Mouse (Mus musculus): ENCODE measurements around the gene Ap1m1. TPM values are rescaled to one million over a fixed set of nuclear protein-coding genes. Genes with fewer than 3 reads are reported as not detected.
A peak's percentile ranks its signal among the peaks of the same experiment; 100 is the strongest.

Ap1m1 gene
- polyA plus RNA-seq (2014; fragmentation: Nextera tagmentation; extraction: Ambion mirVana): 173 and 190 TPM in 2 replicates

GRCm38 (mm10) chr8:72239499-72240402, at the start of gene Ap1m1:
Ap1m1 (plus strand) TSS chr8:72240018.
- no peaks in the 10 kb centered on the region for H3K27me3 ChIP-seq (ENCODE audit: control insufficient read depth, insufficient read depth, low read length)
- H3K9me3 ChIP-seq (ENCODE audit: control insufficient read depth, low read length): no peaks in the 10 kb centered on the region
- peak; percentile 97 for ATAC-seq (replicated peaks; ENCODE audit: low FRiP score)
- DNase-seq (ENCODE audit: low spot score): peak; percentile 98
- H3K27ac ChIP-seq (ENCODE audit: low read depth, low read length): peak within 1 kb of the TSS; percentile 98
- H3K36me3 ChIP-seq (ENCODE audit: control insufficient read depth, insufficient read depth, low read length): no peaks in the 10 kb centered on the region
- H3K4me3 ChIP-seq (ENCODE audit: low read depth, low read length): peak within 1 kb of the TSS; percentile 63
- H3K4me2 ChIP-seq (ENCODE audit: low read depth, low read length, severe bottlenecking): peak within 1 kb of the TSS; percentile 64
- under 1% methylated on average over 54 of the region's 54 CpGs for WGBS
- H3K9ac ChIP-seq (ENCODE audit: low read length): peak within 1 kb of the TSS; percentile 74
- H3K4me1 ChIP-seq (replicated peaks; ENCODE audit: control insufficient read depth, insufficient read depth, low read length): peaks cover 3% of the 10 kb centered on the region; the same call in 1 of the 2 replicates

GRCm38 (mm10) chr8:72190215-72190539, 49.6 kb upstream of the Ap1m1 start:
- no peak overlapping the region for H3K27ac ChIP-seq (ENCODE audit: low read depth, low read length)
- H3K27me3 ChIP-seq (ENCODE audit: control insufficient read depth, insufficient read depth, low read length): no peaks in the 10 kb centered on the region
- DNase-seq (ENCODE audit: low spot score) (no peak), ATAC-seq (replicated peaks; ENCODE audit: low FRiP score) (no peak)
- no peaks in the 10 kb centered on the region for H3K36me3 ChIP-seq (ENCODE audit: control insufficient read depth, insufficient read depth, low read length)
- no peaks in the 10 kb centered on the region for H3K4me1 ChIP-seq (replicated peaks; ENCODE audit: control insufficient read depth, insufficient read depth, low read length)
- WGBS: 88% methylated on average over 2 of the region's 2 CpGs
- H3K4me3 ChIP-seq (ENCODE audit: low read depth, low read length): no peak overlapping the region
- no peak overlapping the region for H3K4me2 ChIP-seq (ENCODE audit: low read depth, low read length, severe bottlenecking)
- H3K9ac ChIP-seq (ENCODE audit: low read length): no peak overlapping the region
- H3K9me3 ChIP-seq (ENCODE audit: control insufficient read depth, low read length): no peaks in the 10 kb centered on the region

- DNase-seq (ENCODE audit: low spot score) (no peak), ATAC-seq (replicated peaks; ENCODE audit: low FRiP score) (no peak)
- Histone ChIP-seq H3K9ac (ENCODE audit: low read length) (no peak overlapping the region), H3K9me3 (ENCODE audit: control insufficient read depth, low read length) (no peaks in the 10 kb centered on the region), H3K4me3 (ENCODE audit: low read depth, low read length) (no peak overlapping the region), H3K4me2 (ENCODE audit: low read depth, low read length, severe bottlenecking) (no peak overlapping the region), H3K27ac (ENCODE audit: low read depth, low read length) (no peak overlapping the region), H3K4me1 (replicated peaks; ENCODE audit: control insufficient read depth, insufficient read depth, low read length) (no peaks in the 10 kb centered on the region), H3K36me3 (ENCODE audit: control insufficient read depth, insufficient read depth, low read length) (no peaks in the 10 kb centered on the region), H3K27me3 (ENCODE audit: control insufficient read depth, insufficient read depth, low read length) (no peaks in the 10 kb centered on the region)
Observed at GRCm38 (mm10) chr8:72192065-72192464, 47.8 kb upstream of the Ap1m1 start.

GRCm38 (mm10) chr8:72197997-72198396, 41.8 kb upstream of the Ap1m1 start:
- ATAC-seq (replicated peaks; ENCODE audit: low FRiP score): no peak
- 65% methylated on average over 8 of the region's 8 CpGs for WGBS
- no peak overlapping the region for H3K27ac ChIP-seq (ENCODE audit: low read depth, low read length)

GRCm38 (mm10) chr8:72208582-72208981, 31.2 kb upstream of the Ap1m1 start:
- no peak for DNase-seq (ENCODE audit: low spot score)
- no peak overlapping the region for H3K27ac ChIP-seq (ENCODE audit: low read depth, low read length)
- H3K9me3 ChIP-seq (ENCODE audit: control insufficient read depth, low read length): peaks cover under 1% of the 10 kb centered on the region; the same call in 1 of the 2 replicates
- no peaks in the 10 kb centered on the region for H3K27me3 ChIP-seq (ENCODE audit: control insufficient read depth, insufficient read depth, low read length)
- ATAC-seq (replicated peaks; ENCODE audit: low FRiP score): no peak
- no peaks in the 10 kb centered on the region for H3K36me3 ChIP-seq (ENCODE audit: control insufficient read depth, insufficient read depth, low read length)
- no peak overlapping the region for H3K4me3 ChIP-seq (ENCODE audit: low read depth, low read length)
- no peaks in the 10 kb centered on the region for H3K4me1 ChIP-seq (replicated peaks; ENCODE audit: control insufficient read depth, insufficient read depth, low read length)
- WGBS: 73% methylated on average over 1 of the region's 1 CpGs
- no peak overlapping the region for H3K9ac ChIP-seq (ENCODE audit: low read length)
- no peak overlapping the region for H3K4me2 ChIP-seq (ENCODE audit: low read depth, low read length, severe bottlenecking)

More at GRCm38 (mm10) chr8:72197997-72198396, 41.8 kb upstream of the Ap1m1 start:
- Histone ChIP-seq H3K9me3 (ENCODE audit: control insufficient read depth, low read length) (peaks cover 4% of the 10 kb centered on the region), H3K36me3 (ENCODE audit: control insufficient read depth, insufficient read depth, low read length) (no peaks in the 10 kb centered on the region), H3K4me2 (ENCODE audit: low read depth, low read length, severe bottlenecking) (no peak overlapping the region), H3K27me3 (ENCODE audit: control insufficient read depth, insufficient read depth, low read length) (no peaks in the 10 kb centered on the region), H3K4me3 (ENCODE audit: low read depth, low read length) (no peak overlapping the region), H3K4me1 (replicated peaks; ENCODE audit: control insufficient read depth, insufficient read depth, low read length) (no peaks in the 10 kb centered on the region), H3K9ac (ENCODE audit: low read length) (no peak overlapping the region)
- DNase-seq (ENCODE audit: low spot score): no peak

- no peak for DNase-seq (ENCODE audit: low spot score)
- 76% methylated on average over 4 of the region's 4 CpGs for WGBS
Observed at GRCm38 (mm10) chr8:72210222-72210621, 29.6 kb upstream of the Ap1m1 start.

GRCm38 (mm10) chr8:72210710-72211109, 29.1 kb upstream of the Ap1m1 start:
- no peak for DNase-seq (ENCODE audit: low spot score)
- Histone ChIP-seq H3K9ac (ENCODE audit: low read length) (no peak overlapping the region), H3K27me3 (ENCODE audit: control insufficient read depth, insufficient read depth, low read length) (no peaks in the 10 kb centered on the region), H3K4me2 (ENCODE audit: low read depth, low read length, severe bottlenecking) (no peak overlapping the region), H3K27ac (ENCODE audit: low read depth, low read length) (no peak overlapping the region), H3K4me1 (replicated peaks; ENCODE audit: control insufficient read depth, insufficient read depth, low read length) (no peaks in the 10 kb centered on the region), H3K4me3 (ENCODE audit: low read depth, low read length) (no peak overlapping the region), H3K36me3 (ENCODE audit: control insufficient read depth, insufficient read depth, low read length) (no peaks in the 10 kb centered on the region), H3K9me3 (ENCODE audit: control insufficient read depth, low read length) (no peaks in the 10 kb centered on the region)
- ATAC-seq (replicated peaks; ENCODE audit: low FRiP score): no peak
- 88% methylated on average over 2 of the region's 2 CpGs for WGBS

More at GRCm38 (mm10) chr8:72210222-72210621, 29.6 kb upstream of the Ap1m1 start:
- ATAC-seq (replicated peaks; ENCODE audit: low FRiP score): no peak
- Histone ChIP-seq H3K9me3 (ENCODE audit: control insufficient read depth, low read length) (no peaks in the 10 kb centered on the region), H3K4me3 (ENCODE audit: low read depth, low read length) (no peak overlapping the region), H3K27me3 (ENCODE audit: control insufficient read depth, insufficient read depth, low read length) (no peaks in the 10 kb centered on the region), H3K27ac (ENCODE audit: low read depth, low read length) (no peak overlapping the region), H3K36me3 (ENCODE audit: control insufficient read depth, insufficient read depth, low read length) (no peaks in the 10 kb centered on the region), H3K9ac (ENCODE audit: low read length) (no peak overlapping the region), H3K4me2 (ENCODE audit: low read depth, low read length, severe bottlenecking) (no peak overlapping the region), H3K4me1 (replicated peaks; ENCODE audit: control insufficient read depth, insufficient read depth, low read length) (no peaks in the 10 kb centered on the region)

GRCm38 (mm10) chr8:72211846-72212245, 28.0 kb upstream of the Ap1m1 start:
- Histone ChIP-seq H3K27me3 (ENCODE audit: control insufficient read depth, insufficient read depth, low read length) (no peaks in the 10 kb centered on the region), H3K27ac (ENCODE audit: low read depth, low read length) (no peak overlapping the region), H3K9ac (ENCODE audit: low read length) (no peak overlapping the region), H3K36me3 (ENCODE audit: control insufficient read depth, insufficient read depth, low read length) (no peaks in the 10 kb centered on the region), H3K4me3 (ENCODE audit: low read depth, low read length) (no peak overlapping the region), H3K4me1 (replicated peaks; ENCODE audit: control insufficient read depth, insufficient read depth, low read length) (no peaks in the 10 kb centered on the region), H3K4me2 (ENCODE audit: low read depth, low read length, severe bottlenecking) (no peak overlapping the region), H3K9me3 (ENCODE audit: control insufficient read depth, low read length) (no peaks in the 10 kb centered on the region)
- WGBS: 78% methylated on average over 1 of the region's 1 CpGs
- ATAC-seq (replicated peaks; ENCODE audit: low FRiP score) (no peak), DNase-seq (ENCODE audit: low spot score) (no peak)

GRCm38 (mm10) chr8:72212751-72213150, 27.1 kb upstream of the Ap1m1 start, which contains the start of gene Cib3:
Cib3 (minus strand) TSS chr8:72212837.
- ATAC-seq (replicated peaks; ENCODE audit: low FRiP score) (no peak), DNase-seq (ENCODE audit: low spot score) (no peak)
- Histone ChIP-seq H3K9ac (ENCODE audit: low read length) (no peak within 1 kb of the TSS), H3K4me3 (ENCODE audit: low read depth, low read length) (no peak within 1 kb of the TSS), H3K4me1 (replicated peaks; ENCODE audit: control insufficient read depth, insufficient read depth, low read length) (no peaks in the 10 kb centered on the region), H3K36me3 (ENCODE audit: control insufficient read depth, insufficient read depth, low read length) (no peaks in the 10 kb centered on the region), H3K4me2 (ENCODE audit: low read depth, low read length, severe bottlenecking) (no peak within 1 kb of the TSS), H3K27ac (ENCODE audit: low read depth, low read length) (no peak within 1 kb of the TSS), H3K27me3 (ENCODE audit: control insufficient read depth, insufficient read depth, low read length) (no peaks in the 10 kb centered on the region), H3K9me3 (ENCODE audit: control insufficient read depth, low read length) (no peaks in the 10 kb centered on the region)
- whole genome bisulfite sequencing: 69% methylated on average over 4 of the region's 4 CpGs

Data from forebrain, embryonic 11.5 days (tissue).